Mouse (Mus musculus): ENCODE results near the gene Fndc3a.

Gene Fndc3a

DNA sequence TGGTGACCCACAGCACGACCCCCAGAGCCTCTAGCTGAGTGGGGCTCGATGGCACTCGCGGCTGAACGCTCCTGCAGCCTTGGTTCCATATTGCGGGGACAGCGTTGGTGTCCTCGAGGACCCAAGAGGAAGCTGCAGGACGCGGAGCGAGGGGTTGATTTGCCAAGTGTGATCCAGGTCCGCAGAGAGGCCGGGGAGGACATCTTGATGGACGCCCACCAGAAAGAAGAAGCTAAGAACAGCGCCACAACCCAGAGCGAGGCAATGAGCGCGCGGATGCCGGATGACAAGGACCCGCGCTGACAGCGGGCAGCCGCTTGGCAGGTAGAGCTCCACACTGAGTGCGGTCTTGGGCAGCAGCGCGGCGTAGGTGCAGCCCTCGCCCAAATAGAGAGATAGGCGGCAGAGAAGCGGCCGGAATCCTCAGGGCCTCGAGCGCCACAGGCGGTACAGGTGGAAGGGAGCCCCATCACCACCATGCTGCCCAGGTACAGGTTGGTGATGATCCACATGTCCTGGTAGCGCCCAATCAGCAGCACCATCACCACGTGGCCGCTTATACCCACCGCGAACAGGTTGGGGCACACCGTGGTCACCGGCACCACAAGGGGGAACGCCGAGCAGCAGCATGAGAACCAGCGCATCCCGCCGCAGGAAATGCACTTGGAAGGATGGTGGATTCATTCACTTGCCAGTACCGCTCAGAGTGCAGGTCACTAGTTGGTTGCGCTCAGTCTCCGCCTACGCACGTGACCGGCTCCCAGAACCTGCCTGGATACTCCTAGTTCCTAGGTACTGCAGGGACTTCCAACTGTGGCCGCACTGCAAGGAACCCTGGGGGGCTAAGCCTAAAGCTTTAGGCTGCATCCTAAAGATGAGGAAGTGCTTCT is 177.5 kb downstream of the Fndc3a start:
- peak; percentile 66 to 68 for DNase-seq

DNA sequence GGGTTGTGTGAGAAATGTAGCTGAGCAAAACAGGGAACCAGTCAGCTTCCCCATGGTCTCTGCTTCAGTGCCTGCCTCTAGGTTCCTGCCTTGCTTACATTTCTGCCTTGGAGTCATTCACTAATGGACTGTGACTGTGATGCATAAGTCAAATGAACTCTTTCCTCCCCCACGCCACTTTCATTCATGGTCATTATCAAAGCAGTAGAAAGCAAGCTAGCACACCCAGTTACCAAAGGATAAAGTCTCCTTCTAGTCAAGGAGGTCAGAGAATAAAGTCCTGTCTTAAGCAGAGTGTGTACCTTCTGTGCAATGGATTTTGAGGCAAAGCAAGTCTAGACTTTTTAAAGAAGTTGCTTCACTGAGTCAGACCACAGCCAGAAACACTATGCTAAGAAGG is 182.7 kb downstream of the Fndc3a start:
- no peak for DNase-seq

DNA sequence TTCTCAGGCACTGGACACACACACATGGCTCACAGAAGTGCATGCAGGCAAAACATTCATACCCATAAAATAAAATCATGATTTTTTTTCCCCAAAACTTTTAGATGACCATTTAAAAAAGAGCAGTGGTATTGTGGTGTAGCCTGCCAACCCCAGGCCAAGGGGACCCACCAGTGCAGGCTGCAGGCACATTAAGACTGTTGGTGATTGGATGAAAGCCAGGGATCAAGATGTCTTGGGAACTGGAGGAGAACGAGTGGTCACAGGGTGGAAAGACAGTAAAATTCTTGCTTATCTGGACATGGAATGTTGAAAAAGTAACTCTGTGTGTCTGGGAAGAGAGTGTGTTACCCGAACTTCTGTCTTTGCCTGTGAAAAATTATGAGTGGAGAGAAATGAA is 190.2 kb downstream of the Fndc3a start:
- DNase-seq = no peak

DNA sequence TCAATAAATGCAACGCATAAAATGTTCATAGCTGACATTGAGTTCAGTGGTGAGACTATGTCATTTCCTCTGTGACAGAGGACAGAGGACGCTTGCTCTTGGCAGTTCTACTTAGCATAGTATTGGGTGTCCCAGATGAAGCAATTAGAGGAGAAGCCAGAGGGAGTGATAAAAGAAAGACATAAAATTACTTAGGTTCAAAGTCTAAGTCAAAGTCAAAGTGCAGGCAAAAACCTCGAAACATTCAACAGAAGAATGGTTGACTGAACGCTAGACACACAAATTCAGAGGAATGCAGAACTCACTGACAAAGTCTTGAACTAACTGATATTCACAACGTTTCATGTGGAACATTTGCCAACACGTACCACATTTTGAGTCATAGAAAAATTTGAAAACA is 191.0 kb downstream of the Fndc3a start:
- DNase-seq = no peak

DNA sequence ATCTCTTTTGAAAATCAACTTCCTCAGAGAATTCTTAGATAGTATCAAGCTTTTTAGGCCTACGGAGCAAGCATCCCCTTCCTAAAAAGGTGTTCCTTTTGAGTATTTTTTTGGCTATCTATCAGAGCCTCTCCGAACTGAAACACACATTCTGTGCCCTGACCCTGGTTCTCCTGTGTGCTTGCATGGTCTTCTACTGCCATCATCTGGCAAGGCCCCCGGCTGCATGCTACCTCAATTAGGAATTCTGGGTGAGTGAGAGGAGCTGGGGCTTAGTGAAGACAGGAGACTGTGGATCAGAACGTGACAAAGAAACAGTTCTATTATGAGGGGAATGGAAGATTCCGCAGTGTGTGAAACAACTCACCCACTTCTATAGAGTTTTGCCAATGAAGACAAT is 193.4 kb downstream of the Fndc3a start:
- DNase-seq = peak; percentile 85 to 86

DNA sequence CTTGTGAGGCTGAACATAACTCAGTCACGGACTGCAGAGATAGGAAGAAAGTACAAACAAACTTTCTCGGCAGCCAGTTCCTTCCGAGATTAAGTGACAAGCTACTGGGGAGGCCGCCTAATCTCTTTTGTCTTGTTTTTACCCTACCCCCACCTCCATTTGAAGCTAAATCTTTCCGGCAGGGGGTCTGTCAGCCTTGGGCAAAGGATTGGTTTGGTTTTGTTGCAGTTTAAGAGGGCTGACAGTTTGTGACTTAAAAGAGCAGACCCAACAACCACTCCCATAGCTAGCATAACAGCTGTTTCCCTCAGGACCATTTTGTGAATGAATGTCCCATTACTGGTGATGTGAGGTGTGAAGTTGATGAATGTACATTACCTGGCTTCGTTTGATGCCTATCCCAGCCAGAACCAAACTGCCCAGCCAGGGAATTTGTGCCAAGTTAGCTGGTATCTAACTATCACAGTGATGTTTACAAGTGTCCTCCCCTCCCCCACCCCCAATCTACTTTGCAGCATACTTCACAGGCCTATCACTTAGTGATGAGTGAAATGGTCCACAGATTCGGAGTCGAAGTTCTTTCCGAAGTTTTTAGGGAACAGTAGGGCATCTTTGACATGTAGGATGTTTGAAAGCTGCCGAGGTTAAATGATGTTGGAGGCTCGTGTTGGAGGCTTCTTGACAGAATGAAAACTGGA is 202.9 kb downstream of the Fndc3a start:
- DNase-seq = no peak

DNA sequence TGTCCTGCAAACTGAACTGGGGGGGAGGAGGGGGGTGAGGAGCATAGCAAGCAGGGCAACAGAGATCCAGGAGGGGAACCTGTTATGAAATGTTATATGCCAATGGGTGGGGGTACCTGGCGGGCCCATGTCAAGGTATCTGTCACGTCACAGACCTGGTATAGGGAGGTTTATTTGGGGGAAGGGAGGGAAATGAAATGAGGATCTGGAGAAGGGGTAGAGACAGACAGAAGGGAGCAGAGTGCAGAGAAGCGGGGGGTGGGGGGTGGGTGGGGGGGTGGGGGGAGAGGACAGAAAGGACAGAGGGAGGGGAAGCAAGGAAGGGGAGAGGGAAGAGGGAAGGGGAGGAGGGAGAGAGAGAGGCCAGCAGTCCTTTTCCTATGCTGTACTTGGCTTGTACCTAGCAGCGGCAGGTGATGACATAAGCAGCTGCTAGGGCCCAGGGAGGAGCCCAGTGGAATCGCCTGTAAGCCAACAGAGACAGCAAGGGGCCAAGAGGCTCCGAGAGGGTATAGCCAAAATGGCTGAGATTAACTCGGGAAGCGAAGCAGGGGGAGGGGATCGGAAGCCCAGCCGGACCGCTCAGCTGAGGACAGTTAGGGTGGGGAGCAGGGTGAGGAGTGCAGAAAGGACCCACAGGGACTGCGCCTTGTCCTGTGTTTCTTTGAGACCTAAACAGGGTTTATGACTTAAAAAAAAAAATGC is 203.6 kb downstream of the Fndc3a start:
- DNase-seq = peak; percentile 42 to 61

DNA sequence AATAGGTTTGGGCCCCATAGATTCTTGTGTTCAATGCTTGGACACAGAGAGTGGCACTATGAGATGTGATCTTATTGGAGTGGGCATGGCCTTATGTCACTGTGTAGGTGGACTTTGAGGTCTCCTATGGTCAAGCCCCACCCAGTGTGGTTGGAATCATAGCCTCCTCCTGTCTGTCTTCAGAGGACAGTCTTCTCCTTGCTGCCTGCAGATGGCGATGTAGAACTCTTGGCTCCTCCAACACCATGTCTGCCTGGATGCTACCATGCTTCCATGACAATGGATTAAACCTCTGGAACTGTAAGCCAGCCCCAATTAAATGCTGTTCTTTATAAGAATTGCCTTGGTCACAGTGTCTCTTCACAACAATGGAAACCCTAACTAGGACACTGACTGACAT is 204.8 kb downstream of the Fndc3a start:
- DNase-seq = no peak

DNA sequence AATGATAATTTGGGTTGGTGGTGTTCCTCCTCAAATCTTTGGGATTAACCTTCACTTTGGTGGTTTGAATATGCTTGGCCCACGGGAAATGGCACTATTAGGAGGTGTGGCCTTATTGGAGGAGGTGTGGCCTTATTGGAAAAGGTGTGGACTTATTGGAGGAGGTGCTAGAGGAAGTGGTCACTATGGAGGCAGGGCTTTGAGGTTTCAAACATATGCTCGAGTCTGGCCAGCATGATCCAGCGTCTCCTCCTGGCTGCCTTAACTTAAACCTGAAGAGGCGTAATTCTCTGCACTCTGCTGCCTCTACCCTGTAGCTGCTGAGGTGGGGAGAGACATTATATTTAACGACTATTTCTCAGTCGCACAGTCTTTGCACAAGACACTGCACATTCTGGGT is 206.6 kb downstream of the Fndc3a start:
- no peak for DNase-seq

DNA sequence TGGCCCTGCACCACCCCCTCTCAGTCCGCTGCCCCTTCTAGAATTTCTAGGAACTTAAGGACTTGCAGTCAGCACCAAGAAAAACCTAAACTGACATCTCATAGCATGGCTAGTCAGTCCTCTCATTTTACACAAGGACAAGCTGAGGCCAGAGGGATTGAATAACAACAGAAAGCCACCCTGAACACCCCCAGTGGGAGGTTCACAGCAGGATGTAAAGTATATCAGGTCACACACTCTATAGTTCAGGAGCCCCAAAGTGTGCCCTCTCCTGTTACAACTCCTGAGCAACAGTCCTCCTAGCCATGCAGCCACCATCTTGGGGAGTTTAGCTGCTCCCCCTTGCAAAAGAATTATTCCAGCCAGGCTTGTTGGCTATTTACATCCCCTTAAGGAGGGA is 216.0 kb downstream of the Fndc3a start:
- DNase-seq = no peak

DNA sequence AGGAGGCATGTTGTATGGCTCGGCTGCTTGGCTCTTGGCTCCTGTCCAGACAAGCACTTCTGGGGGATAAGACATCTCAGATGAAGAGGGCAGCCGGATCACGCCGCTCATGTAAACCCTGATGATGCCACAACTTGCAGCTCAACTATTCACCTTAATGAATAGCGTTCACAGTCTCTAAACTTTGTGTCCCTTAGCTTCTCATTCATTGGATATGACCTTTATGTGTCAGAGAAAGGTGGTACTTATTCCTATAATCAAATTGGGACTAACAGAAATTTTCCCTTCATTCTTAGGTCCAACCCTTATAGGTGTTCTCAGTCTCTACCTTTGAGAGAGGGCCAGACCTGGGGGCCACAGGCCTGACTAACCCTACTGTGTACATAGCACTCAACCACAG is 218.1 kb downstream of the Fndc3a start, which contains the start of gene Gm9195:
Gene Gm9195 (minus strand): TSS at position 101 of the 400 bp plus-strand sequence.
- peak in 1 of 2 experiments; percentile 21 for DNase-seq

DNA sequence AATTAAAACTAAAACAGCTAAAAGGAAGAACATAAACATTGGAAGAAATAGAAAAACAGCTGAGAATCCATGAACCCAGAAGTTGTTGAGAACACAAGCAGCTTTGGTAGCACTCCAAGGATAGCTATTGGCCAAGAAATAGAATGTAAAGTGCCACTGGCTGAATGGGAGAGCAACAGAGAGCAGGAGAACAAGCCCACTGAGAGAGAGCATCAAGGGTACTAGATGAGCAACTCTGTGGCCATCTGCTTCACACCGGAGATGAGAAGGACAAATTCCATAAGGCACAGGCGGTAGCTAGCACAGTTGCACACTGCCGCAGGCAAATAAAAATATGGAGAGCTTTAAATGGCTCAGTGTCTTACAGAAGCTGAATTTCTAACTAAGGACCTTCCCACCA is 219.4 kb downstream of the Fndc3a start:
- no peak for DNase-seq

All from cerebellum, postnatal 10 days (tissue).